16 mouse cellular contexts compared by ENCODE assay signal in the genomic region with DNA sequence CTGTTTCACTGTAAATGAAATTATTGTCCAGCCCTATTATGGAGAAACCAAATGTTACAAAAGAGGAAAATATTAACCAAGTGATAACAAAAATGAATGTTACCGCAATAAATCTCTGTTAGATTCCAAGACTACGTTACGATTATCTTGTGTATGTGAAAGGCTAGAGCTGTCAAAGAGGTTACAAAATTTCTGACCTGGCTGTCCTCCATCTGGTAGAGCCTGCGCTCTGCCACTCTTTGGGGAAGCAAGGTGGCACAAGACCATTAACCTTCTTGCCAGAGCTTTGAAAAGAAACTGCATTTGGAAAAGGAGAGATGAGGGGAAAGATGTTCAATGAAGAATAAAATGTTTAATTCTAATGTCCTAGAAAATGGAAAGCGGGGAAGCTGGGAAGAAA.
DNase-seq lines count a peak whose midpoint lies in the region; TF ChIP-seq lines count a peak whose summit lies in the region.
"Had no signal": no experiment of that assay in that cellular context is flagged by ENCODE, and none has a peak within 500 bp of the region (broad histone marks: within the 10 kb centered on the region; RNA-seq: fewer than 3 reads in every experiment).

No protein-coding gene starts in this region.

- TF ChIP-seq CTCF in liver, adult 2 months (IDR thresholded peaks at IDR 0.05; ENCODE audit: low read depth, low read length), result no peak

- WGBS in liver, adult 2 months, result 36% methylated on average over 5 of the region's 5 CpGs

- no peak overlapping the region for H3K9ac ChIP-seq in liver, adult 2 months (ENCODE audit: low read depth, low read length)
- H3K9ac ChIP-seq: forebrain, embryonic 13.5 days; hindbrain, embryonic 14.5 days had no signal

- peaks cover 4% of the 10 kb centered on the region for H3K4me1 ChIP-seq in liver, adult 2 months (ENCODE audit: control insufficient read depth, insufficient read depth, low read length)
- no peaks in the 10 kb centered on the region for H3K4me1 ChIP-seq in brown adipose tissue, adult 24 weeks (ENCODE audit: control insufficient read depth, insufficient read depth, insufficient read length, low read length)
- H3K4me1 ChIP-seq: forebrain, embryonic 10.5 days; forebrain, embryonic 13.5 days had no signal

- no peaks in the 10 kb centered on the region for H3K79me2 ChIP-seq in liver, adult 2 months (ENCODE audit: control insufficient read depth, insufficient read depth, low read length)

- no peak overlapping the region for H3K4me3 ChIP-seq in liver, adult 2 months (ENCODE audit: insufficient read depth, low read depth, low read length)
- H3K4me3 ChIP-seq in brown adipose tissue, adult 24 weeks (ENCODE audit: insufficient read depth, low read depth, low read length), result no peak overlapping the region
- H3K4me3 ChIP-seq: forebrain, embryonic 10.5 days; forebrain, embryonic 13.5 days; hindbrain, embryonic 10.5 days had no signal

- no peaks in the 10 kb centered on the region for H3K36me3 ChIP-seq in liver, adult 2 months (ENCODE audit: control insufficient read depth, insufficient read depth, low read length)
- H3K36me3 ChIP-seq: forebrain, embryonic 10.5 days; hindbrain, embryonic 10.5 days had no signal

- no peak for TF ChIP-seq POLR2A in liver, adult 2 months (IDR thresholded peaks at IDR 0.05; ENCODE audit: extremely low read depth, insufficient read depth, low read length)

- H3K27ac ChIP-seq in liver, adult 2 months (replicated peaks; ENCODE audit: insufficient read depth, low read depth, low read length), result no peak overlapping the region; the same call in 1 of the 2 replicates
- H3K27ac ChIP-seq in brown adipose tissue, adult 24 weeks (replicated peaks; ENCODE audit: low read depth, low read length), result peak overlapping the region; percentile 45; the same call in 1 of the 2 replicates
- H3K27ac ChIP-seq: forebrain, embryonic 10.5 days; forebrain, embryonic 13.5 days; hindbrain, embryonic 10.5 days; hindbrain, embryonic 14.5 days had no signal

- H3K27me3 ChIP-seq in liver, adult 2 months (ENCODE audit: control insufficient read depth, insufficient read depth, low read length), result no peaks in the 10 kb centered on the region
- H3K27me3 ChIP-seq: forebrain, embryonic 13.5 days had no signal

- peak; percentile 51 for DNase-seq in adrenal gland, postnatal 14 days
- no peak for DNase-seq in adrenal gland, adult 8-10 months
- peak; percentile 78 for DNase-seq in liver, adult 2 months (ENCODE audit: extremely low read depth, low read depth, low spot score)
- no peak for DNase-seq in liver
- no peak for DNase-seq in heart, adult 18-20 months
- DNase-seq: cerebellum, adult 18-20 months; cerebellum, adult 9-10 months; cerebellum, postnatal 14 days; gastrocnemius, postnatal 10 days; gastrocnemius, postnatal 36 days; heart, postnatal 36 days had no signal

Comparison
In these comparisons a context has a peak if more than half of its experiments do, and no peak if none do; other contexts are left out.
1. DNase-seq: peak in adrenal gland, postnatal 14 days (single experiment) and liver, adult 2 months (single experiment); none in adrenal gland, adult 8-10 months (single experiment), liver (single experiment) and heart, adult 18-20 months (0 of 2).